Mouse (Mus musculus) limb, embryonic 12.5 days (tissue): Measurements from ENCODE around the gene Kifc1. TPM values are rescaled to one million over a fixed set of nuclear protein-coding genes. Genes with fewer than 3 reads are reported as not detected.
A peak's percentile ranks its signal among the peaks of the same experiment; 100 is the strongest.
"Not testable (repeated sequence)": the region's sequence is repeated elsewhere in the genome, so short reads cannot be mapped to it uniquely, and the experiment has no call there.

Source experiments
- ATAC-seq: fragments of 200-750 bp; cut with Nextera tagmentation; 2 replicates; pipeline ENCODE4 v1.8.0; 2017; ENCODE audit warnings: low read depth, moderate TSS enrichment; ENCODE audit not compliant: insufficient number of reproducible peaks, insufficient read depth, low FRiP score, low TSS enrichment
- H3K27ac ChIP-seq: fragments of 300-500 bp; sonication (generic); 2 replicates; pipeline ENCODE4 v1.5.1; 2016; ENCODE audit warnings: mild to moderate bottlenecking, moderate library complexity
- H3K27me3 ChIP-seq: fragments of 300-500 bp; sonication (generic); 2 replicates; pipeline ENCODE4 v1.6.1; 2016; ENCODE audit warnings: mild to moderate bottlenecking, moderate library complexity
- H3K36me3 ChIP-seq: fragments of 300-500 bp; sonication (generic); 2 replicates; pipeline ENCODE4 v1.6.1; 2016; ENCODE audit warnings: mild to moderate bottlenecking, moderate library complexity
- H3K4me1 ChIP-seq: fragments of 300-500 bp; sonication (generic); replicated peaks from 2 replicates; pipeline ENCODE4 v1.6.1; 2016
- H3K4me2 ChIP-seq: fragments of 300-500 bp; sonication (generic); 2 replicates; pipeline ENCODE4 v1.6.1; 2016; ENCODE audit warnings: mild to moderate bottlenecking, moderate library complexity
- H3K4me3 ChIP-seq: fragments of 300-500 bp; sonication (generic); replicated peaks from 2 replicates; pipeline ENCODE4 v1.5.1; 2016; ENCODE audit warnings: mild to moderate bottlenecking
- H3K9ac ChIP-seq: fragments of 300-500 bp; sonication (generic); replicated peaks from 2 replicates; pipeline ENCODE4 v1.6.1; 2016; ENCODE audit warnings: mild to moderate bottlenecking, moderate library complexity
- H3K9me3 ChIP-seq: fragments of 300-500 bp; sonication (generic); 2 replicates; pipeline ENCODE4 v1.6.1; 2016; ENCODE audit warnings: mild to moderate bottlenecking, moderate library complexity
- whole genome bisulfite sequencing: fragments of 180-500 bp; shearing (Covaris S2); methylation state at CpG from one replicate; pipeline ENCODE4 v1.1.7; 2016; 5-methylcytosine and 5-hydroxymethylcytosine counted together
- polyA plus RNA-seq: library from polyadenylated mRNA; unstranded; fragments of >200 nt; fragmentation: Nextera tagmentation; extraction: Ambion mirVana; gene quantifications from 2 replicates; pipeline ENCODE4 v1.2.1, GENCODE M21; 2016

Kifc1 gene
- polyA plus RNA-seq, 1 experiment from 2014 or later, result 7.6 TPM

GRCm38 (mm10) chr17:33909869-33910250 lies 19.4 kb upstream of the Kifc1 start:
- Histone ChIP-seq H3K9ac (peak overlapping the region; percentile 81), H3K36me3 (peaks cover 44% of the 10 kb centered on the region), H3K9me3 (no peaks in the 10 kb centered on the region), H3K4me1 (peaks cover 33% of the 10 kb centered on the region), H3K27ac (peak overlapping the region; percentile 91), H3K27me3 (no peaks in the 10 kb centered on the region), H3K4me3 (peak overlapping the region; percentile 75), H3K4me2 (peak overlapping the region; percentile 94)
- ATAC-seq, result no peak
- 1% methylated on average over 14 of the region's 14 CpGs for WGBS

GRCm38 (mm10) chr17:33909077-33909868 lies 18.8 kb upstream of the Kifc1 start, which contains the start of gene Daxx:
Gene Daxx (plus strand): TSS chr17:33909414.
- H3K27me3 ChIP-seq, result no peaks in the 10 kb centered on the region
- peak within 1 kb of the TSS; percentile 81 for H3K9ac ChIP-seq
- peak; percentile 96 for ATAC-seq
- no peaks in the 10 kb centered on the region for H3K9me3 ChIP-seq
- H3K27ac ChIP-seq, result peak within 1 kb of the TSS; percentile 91
- H3K4me1 ChIP-seq, result peaks cover 29% of the 10 kb centered on the region
- H3K36me3 ChIP-seq, result peaks cover 38% of the 10 kb centered on the region
- WGBS, result under 1% methylated on average over 68 of the region's 68 CpGs
- H3K4me2 ChIP-seq, result peak within 1 kb of the TSS; percentile 94
- H3K4me3 ChIP-seq, result peak within 1 kb of the TSS; percentile 75

GRCm38 (mm10) chr17:33908331-33909076 lies 18.0 kb upstream of the Kifc1 start:
- peak; percentile 8; the same call in 1 of the 2 replicates for ATAC-seq

GRCm38 (mm10) chr17:33904835-33905234 lies 14.4 kb upstream of the Kifc1 start, which contains the start of gene Platr17:
Gene Platr17 (plus strand): TSS chr17:33905135.
- not testable (repeated sequence) for H3K9me3 ChIP-seq, ATAC-seq, H3K27me3 ChIP-seq, H3K9ac ChIP-seq, H3K4me1 ChIP-seq, H3K4me3 ChIP-seq, H3K27ac ChIP-seq, H3K36me3 ChIP-seq, H3K4me2 ChIP-seq
- 26% methylated on average over 3 of the region's 4 CpGs for WGBS

More at GRCm38 (mm10) chr17:33908331-33909076, 18.0 kb upstream of the Kifc1 start:
- peaks cover 25% of the 10 kb centered on the region for H3K4me1 ChIP-seq
- WGBS, result under 1% methylated on average over 44 of the region's 44 CpGs
- H3K27ac ChIP-seq, result peak overlapping the region; percentile 91
- H3K4me3 ChIP-seq, result peak overlapping the region; percentile 75
- no peaks in the 10 kb centered on the region for H3K27me3 ChIP-seq
- peak overlapping the region; percentile 94 for H3K4me2 ChIP-seq
- no peaks in the 10 kb centered on the region for H3K9me3 ChIP-seq
- H3K36me3 ChIP-seq, result peaks cover 30% of the 10 kb centered on the region
- peak overlapping the region; percentile 73 for H3K9ac ChIP-seq

GRCm38 (mm10) chr17:33903911-33904651 lies 13.6 kb upstream of the Kifc1 start:
- H3K4me3 ChIP-seq, H3K9me3 ChIP-seq, H3K9ac ChIP-seq, H3K36me3 ChIP-seq, H3K4me2 ChIP-seq, ATAC-seq, H3K4me1 ChIP-seq, H3K27me3 ChIP-seq, H3K27ac ChIP-seq: not testable (repeated sequence)
- 67% methylated on average over 6 of the region's 6 CpGs for WGBS

GRCm38 (mm10) chr17:33902491-33902890 lies 12.0 kb upstream of the Kifc1 start:
- no peak overlapping the region for H3K4me3 ChIP-seq
- no peaks in the 10 kb centered on the region for H3K36me3 ChIP-seq
- no peak overlapping the region for H3K27ac ChIP-seq
- H3K4me2 ChIP-seq, result no peak overlapping the region
- no peaks in the 10 kb centered on the region for H3K4me1 ChIP-seq
- no peak for ATAC-seq
- no peaks in the 10 kb centered on the region for H3K9me3 ChIP-seq
- H3K27me3 ChIP-seq, result no peaks in the 10 kb centered on the region
- no peak overlapping the region for H3K9ac ChIP-seq
- WGBS, result 81% methylated on average over 7 of the region's 7 CpGs

GRCm38 (mm10) chr17:33902079-33902478 lies 11.6 kb upstream of the Kifc1 start:
- no peaks in the 10 kb centered on the region for H3K27me3 ChIP-seq
- ATAC-seq, result no peak
- no peak overlapping the region for H3K4me2 ChIP-seq
- no peaks in the 10 kb centered on the region for H3K36me3 ChIP-seq
- no peak overlapping the region for H3K27ac ChIP-seq
- H3K9me3 ChIP-seq, result no peaks in the 10 kb centered on the region
- no peaks in the 10 kb centered on the region for H3K4me1 ChIP-seq
- H3K9ac ChIP-seq, result no peak overlapping the region
- WGBS, result 39% methylated on average over 4 of the region's 4 CpGs
- H3K4me3 ChIP-seq, result no peak overlapping the region

GRCm38 (mm10) chr17:33901653-33902052 lies 11.2 kb upstream of the Kifc1 start:
- no peak overlapping the region for H3K4me3 ChIP-seq
- ATAC-seq, result no peak
- no peaks in the 10 kb centered on the region for H3K9me3 ChIP-seq
- no peaks in the 10 kb centered on the region for H3K36me3 ChIP-seq
- H3K27me3 ChIP-seq, result no peaks in the 10 kb centered on the region
- WGBS, result 68% methylated on average over 4 of the region's 4 CpGs
- H3K9ac ChIP-seq, result no peak overlapping the region
- H3K27ac ChIP-seq, result no peak overlapping the region
- H3K4me1 ChIP-seq, result no peaks in the 10 kb centered on the region
- H3K4me2 ChIP-seq, result no peak overlapping the region

- no peaks in the 10 kb centered on the region for H3K4me1 ChIP-seq
- WGBS, result 84% methylated on average over 4 of the region's 4 CpGs
- no peak for ATAC-seq
- H3K4me2 ChIP-seq, result no peak overlapping the region
- no peaks in the 10 kb centered on the region for H3K27me3 ChIP-seq
- no peak overlapping the region for H3K4me3 ChIP-seq
- H3K27ac ChIP-seq, result no peak overlapping the region
- no peaks in the 10 kb centered on the region for H3K9me3 ChIP-seq
- no peaks in the 10 kb centered on the region for H3K36me3 ChIP-seq
- H3K9ac ChIP-seq, result no peak overlapping the region
Measured at GRCm38 (mm10) chr17:33900989-33901314, 10.5 kb upstream of the Kifc1 start.

GRCm38 (mm10) chr17:33900281-33900988 lies 10.0 kb upstream of the Kifc1 start:
- H3K9ac ChIP-seq, result no peak overlapping the region
- H3K4me1 ChIP-seq, result no peaks in the 10 kb centered on the region
- H3K4me2 ChIP-seq, result no peak overlapping the region
- H3K36me3 ChIP-seq, result no peaks in the 10 kb centered on the region
- H3K27me3 ChIP-seq, result no peaks in the 10 kb centered on the region
- no peak overlapping the region for H3K27ac ChIP-seq
- H3K4me3 ChIP-seq, result no peak overlapping the region
- 63% methylated on average over 7 of the region's 7 CpGs for WGBS
- no peak for ATAC-seq
- H3K9me3 ChIP-seq, result no peaks in the 10 kb centered on the region
